In genomic region chr3:146327537-146328255, GRCm38 (mm10) we compare ENCODE assay signal across 8 mouse cellular contexts.
DNase-seq lines count a peak whose midpoint lies in the region; ATAC-seq lines count a peak whose summit lies in the region.

No protein-coding gene starts in this region.

- H3K9ac ChIP-seq in midbrain, embryonic 12.5 days (replicated peaks), result peak overlapping the region; percentile 52; the same call in 1 of the 2 replicates

- ATAC-seq in granulocyte monocyte progenitor cell, adult 5-6 weeks (replicated peaks; ENCODE audit: poor library complexity, severe bottlenecking), result peak; percentile 64
- peak; percentile 83 for ATAC-seq in midbrain, embryonic 12.5 days (ENCODE audit: low FRiP score, low read depth)

- H3K4me2 ChIP-seq in midbrain, embryonic 12.5 days (replicated peaks), result peak overlapping the region; percentile 56

- intact Hi-C loops in heart, postnatal 25 days (cut with DNase I), result loop anchor here (5.0 kb wide), 2 partner anchors 140 to 590 kb away; no protein-coding TSS in a partner anchor

- peaks cover 26% of the 10 kb centered on the region for H3K4me1 ChIP-seq in limb, embryonic 10.5 days
- H3K4me1 ChIP-seq in midbrain, embryonic 12.5 days, result peaks cover 18% of the 10 kb centered on the region

- H3K27ac ChIP-seq in limb, embryonic 10.5 days, result peak overlapping the region; percentile 79
- peak overlapping the region; percentile 80 for H3K27ac ChIP-seq in midbrain, embryonic 12.5 days (replicated peaks)

- no peaks in the 10 kb centered on the region for H3K9me3 ChIP-seq in limb, embryonic 10.5 days (replicated peaks)
- no peaks in the 10 kb centered on the region for H3K9me3 ChIP-seq in midbrain, embryonic 12.5 days

- 1% methylated on average over 13 of the region's 13 CpGs for WGBS in limb, embryonic 10.5 days
- WGBS in midbrain, embryonic 12.5 days, result under 1% methylated on average over 13 of the region's 13 CpGs

- H3K27me3 ChIP-seq in limb, embryonic 10.5 days (ENCODE audit: low read depth, poor library complexity, severe bottlenecking), result no peaks in the 10 kb centered on the region
- H3K27me3 ChIP-seq in midbrain, embryonic 12.5 days, result peaks cover 12% of the 10 kb centered on the region

- peak overlapping the region; percentile 47 for H3K4me3 ChIP-seq in limb, embryonic 10.5 days
- H3K4me3 ChIP-seq in midbrain, embryonic 12.5 days, result peak overlapping the region; percentile 31

- H3K36me3 ChIP-seq in limb, embryonic 10.5 days, result no peaks in the 10 kb centered on the region
- H3K36me3 ChIP-seq in midbrain, embryonic 12.5 days, result no peaks in the 10 kb centered on the region

- DNase-seq in heart, adult 11 months, result peak; percentile 89
- no peak for DNase-seq in heart, postnatal 25 days (ENCODE audit: low spot score)
- DNase-seq in embryo, embryonic 11.5 days (ENCODE audit: low read depth, low spot score), result peak; percentile 77
- DNase-seq in kidney, adult 18-20 months, result peak; percentile 66
- DNase-seq in limb, embryonic 10.5 days (ENCODE audit: low spot score), result peak; percentile 67
- peak; percentile 60 for DNase-seq in skeletal muscle tissue, adult 2 months (ENCODE audit: low read depth, low spot score)
